ENCODE assay signal across 8 mouse cellular contexts in the genomic region with DNA sequence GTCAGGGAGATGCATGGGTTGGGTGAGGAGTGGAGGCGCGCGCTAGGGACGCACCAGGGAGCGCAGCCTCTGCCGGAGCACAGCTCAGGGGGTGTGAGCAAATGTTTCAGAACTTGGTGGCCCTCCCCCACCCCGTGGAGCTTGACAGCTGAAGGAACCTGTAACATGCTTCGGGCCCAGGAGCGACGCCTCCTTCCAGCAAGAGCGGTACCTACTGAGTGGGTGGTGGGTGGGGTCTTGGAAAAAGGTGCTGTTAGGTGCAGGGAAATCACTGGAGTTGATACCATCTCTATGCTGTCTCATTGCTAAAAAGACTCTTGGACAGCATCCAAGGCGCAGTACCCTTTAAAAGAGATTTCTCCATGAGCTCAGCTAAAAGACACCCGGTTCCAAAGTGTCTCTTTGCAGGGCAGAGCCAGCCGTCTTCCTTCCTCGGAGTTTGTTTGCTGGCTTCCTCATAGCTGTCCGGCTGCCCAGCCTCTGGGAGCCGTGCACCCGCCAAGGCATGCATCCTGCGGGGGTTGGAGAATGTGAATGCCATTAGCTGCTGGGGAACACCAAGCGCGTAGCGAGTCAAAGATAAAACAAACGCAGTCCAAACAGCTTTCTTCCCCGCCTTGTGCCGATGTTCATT. TPM values are rescaled to one million over a fixed set of nuclear protein-coding genes. Genes with fewer than 3 reads are reported as not detected.
DNase-seq lines count a peak whose midpoint lies in the region; ATAC-seq lines count a peak whose summit lies in the region.

No protein-coding gene starts in this region.

- H3K27me3 ChIP-seq in embryonic facial prominence, embryonic 15.5 days = peaks cover 23% of the 10 kb centered on the region
- H3K27me3 ChIP-seq in limb, embryonic 13.5 days = peaks cover 58% of the 10 kb centered on the region
- H3K27me3 ChIP-seq in midbrain, embryonic 15.5 days (replicated peaks) = peaks cover 27% of the 10 kb centered on the region

- ATAC-seq in embryonic facial prominence, embryonic 15.5 days (ENCODE audit: insufficient number of reproducible peaks, low FRiP score, low TSS enrichment, low read depth) = peak; percentile 48; the same call in 1 of the 2 replicates
- ATAC-seq in limb, embryonic 13.5 days (ENCODE audit: low FRiP score, low read depth) = peak; percentile 70
- peak; percentile 77; the same call in 1 of the 2 replicates for ATAC-seq in midbrain, embryonic 15.5 days (replicated peaks)

- H3K4me3 ChIP-seq in embryonic facial prominence, embryonic 15.5 days (replicated peaks) = peak overlapping the region; percentile 66
- H3K4me3 ChIP-seq in limb, embryonic 13.5 days = peak overlapping the region; percentile 67
- H3K4me3 ChIP-seq in midbrain, embryonic 15.5 days = peak overlapping the region; percentile 58

- H3K36me3 ChIP-seq in embryonic facial prominence, embryonic 15.5 days = no peaks in the 10 kb centered on the region
- no peaks in the 10 kb centered on the region for H3K36me3 ChIP-seq in limb, embryonic 13.5 days
- no peaks in the 10 kb centered on the region for H3K36me3 ChIP-seq in midbrain, embryonic 15.5 days (replicated peaks)

- WGBS in embryonic facial prominence, embryonic 15.5 days = under 1% methylated on average over 25 of the region's 25 CpGs
- under 1% methylated on average over 25 of the region's 25 CpGs for WGBS in limb, embryonic 13.5 days
- WGBS in midbrain, embryonic 15.5 days = under 1% methylated on average over 25 of the region's 25 CpGs

- no peaks in the 10 kb centered on the region for H3K9me3 ChIP-seq in embryonic facial prominence, embryonic 15.5 days (replicated peaks)
- H3K9me3 ChIP-seq in limb, embryonic 13.5 days = no peaks in the 10 kb centered on the region
- H3K9me3 ChIP-seq in midbrain, embryonic 15.5 days = no peaks in the 10 kb centered on the region

- peak; percentile 58 for DNase-seq in adrenal gland, postnatal 10 days
- DNase-seq in heart, adult 9 months (ENCODE audit: low spot score in 2 of 2) = peak; percentile 59 to 60
- DNase-seq in kidney, adult 18-20 months = peak; percentile 52
- peak; percentile 45 for DNase-seq in telencephalon, adult 2 months (ENCODE audit: low read depth, low spot score)
- no peak for DNase-seq in cerebellum, adult 11-12 months

- H3K9ac ChIP-seq in embryonic facial prominence, embryonic 15.5 days = peak overlapping the region; percentile 37; the same call in 1 of the 2 replicates
- H3K9ac ChIP-seq in limb, embryonic 13.5 days = peak overlapping the region; percentile 69
- no peak overlapping the region; the same call in 1 of the 2 replicates for H3K9ac ChIP-seq in midbrain, embryonic 15.5 days

- peak overlapping the region; percentile 100 for H3K4me2 ChIP-seq in embryonic facial prominence, embryonic 15.5 days (replicated peaks)
- peak overlapping the region; percentile 100 for H3K4me2 ChIP-seq in limb, embryonic 13.5 days (replicated peaks)
- peak overlapping the region; percentile 100 for H3K4me2 ChIP-seq in midbrain, embryonic 15.5 days

- H3K4me1 ChIP-seq in embryonic facial prominence, embryonic 15.5 days = peaks cover 19% of the 10 kb centered on the region
- peaks cover 14% of the 10 kb centered on the region; the same call in 1 of the 2 replicates for H3K4me1 ChIP-seq in limb, embryonic 13.5 days
- H3K4me1 ChIP-seq in midbrain, embryonic 15.5 days = peaks cover 23% of the 10 kb centered on the region

- no peak overlapping the region for H3K27ac ChIP-seq in embryonic facial prominence, embryonic 15.5 days (replicated peaks)
- H3K27ac ChIP-seq in limb, embryonic 13.5 days = no peak overlapping the region
- H3K27ac ChIP-seq in midbrain, embryonic 15.5 days = no peak overlapping the region

RNA-seq across cellular contexts. Expression of a gene that starts 0.8 kb away (rescaled TPM):
- 10 to 100 TPM; 16.5 to 18.7 TPM for total RNA-seq in adrenal gland, postnatal 10 days (2021)
- 16.7 and 17.6 TPM in 2 replicates for polyA plus RNA-seq in embryonic facial prominence, embryonic 15.5 days (2015; fragmentation: Nextera tagmentation; extraction: Ambion mirVana)
- polyA plus RNA-seq in limb, embryonic 13.5 days (2015; fragmentation: Nextera tagmentation; extraction: Ambion mirVana) = 5.2 and 8.4 TPM in 2 replicates
- polyA plus RNA-seq in midbrain, embryonic 15.5 days (2015; fragmentation: Nextera tagmentation; extraction: Ambion mirVana) = 4.2 and 5.5 TPM in 2 replicates
